ENCODE assay signal across 21 mouse cellular contexts in genomic region chr5:96459605-96460004, GRCm38 (mm10).
DNase-seq lines count a peak whose midpoint lies in the region; ATAC-seq and TF ChIP-seq lines count a peak whose summit lies in the region.
"Had no signal": no experiment of that assay in that cellular context is flagged by ENCODE, and none has a peak within 500 bp of the region (broad histone marks: within the 10 kb centered on the region; RNA-seq: fewer than 3 reads in every experiment).

No protein-coding gene starts in this region.

- 0 out of 2 replicates have a peak, but pooled peaks have one; percentile 43 for ATAC-seq in intestine, embryonic 14.5 days (replicated peaks; ENCODE audit: low FRiP score, low TSS enrichment, low read depth)
- ATAC-seq in intestine, postnatal 0 days, result no peak
- ATAC-seq in intestine, embryonic 16.5 days, result peak; percentile 46; the same call in 1 of the 2 replicates
- peak; percentile 71 for ATAC-seq in liver, embryonic 15.5 days (ENCODE audit: insufficient read depth)
- ATAC-seq: forebrain, embryonic 13.5 days; hindbrain, embryonic 16.5 days; midbrain, embryonic 16.5 days had no signal

- TF ChIP-seq CTCF in intestine, postnatal 0 days (IDR thresholded peaks at IDR 0.05; ENCODE audit: low read depth), result no peak

- H3K4me3 ChIP-seq in intestine, embryonic 14.5 days (ENCODE audit: low read depth, low read length), result no peak overlapping the region
- H3K4me3 ChIP-seq in intestine, postnatal 0 days (ENCODE audit: low read depth, low read length), result no peak overlapping the region
- no peak overlapping the region for H3K4me3 ChIP-seq in intestine, embryonic 16.5 days (ENCODE audit: low read length)
- no peak overlapping the region for H3K4me3 ChIP-seq in liver, embryonic 15.5 days (replicated peaks)
- H3K4me3 ChIP-seq: forebrain, embryonic 13.5 days; heart, embryonic 10.5 days; heart, embryonic 15.5 days had no signal

- peaks cover 5% of the 10 kb centered on the region for H3K4me1 ChIP-seq in intestine, embryonic 14.5 days (replicated peaks; ENCODE audit: control insufficient read depth, insufficient read depth, low read length)
- H3K4me1 ChIP-seq in intestine, postnatal 0 days (replicated peaks; ENCODE audit: control insufficient read depth, insufficient read depth, low read length), result no peaks in the 10 kb centered on the region
- peaks cover 7% of the 10 kb centered on the region for H3K4me1 ChIP-seq in intestine, embryonic 16.5 days (ENCODE audit: control insufficient read depth, insufficient read depth, low read length)
- 0 out of 2 replicates have a peak, but pooled peaks cover 5% of the 10 kb centered on the region for H3K4me1 ChIP-seq in liver, embryonic 15.5 days (replicated peaks)
- H3K4me1 ChIP-seq: forebrain, embryonic 13.5 days had no signal

- H3K27me3 ChIP-seq in intestine, embryonic 14.5 days (replicated peaks; ENCODE audit: control insufficient read depth, insufficient read depth, low read length), result no peaks in the 10 kb centered on the region
- H3K27me3 ChIP-seq in intestine, postnatal 0 days (replicated peaks; ENCODE audit: control insufficient read depth, insufficient read depth, low read length), result no peaks in the 10 kb centered on the region
- no peaks in the 10 kb centered on the region for H3K27me3 ChIP-seq in intestine, embryonic 16.5 days (replicated peaks; ENCODE audit: control insufficient read depth, insufficient read depth, low read length)
- H3K27me3 ChIP-seq in liver, embryonic 15.5 days, result no peaks in the 10 kb centered on the region
- H3K27me3 ChIP-seq: forebrain, embryonic 13.5 days; heart, embryonic 15.5 days had no signal

- no peak overlapping the region for H3K27ac ChIP-seq in intestine, embryonic 14.5 days (ENCODE audit: low read depth)
- H3K27ac ChIP-seq in intestine, postnatal 0 days (ENCODE audit: low read depth, low read length), result no peak overlapping the region
- no peak overlapping the region for H3K27ac ChIP-seq in intestine, embryonic 16.5 days (ENCODE audit: low read length)
- H3K27ac ChIP-seq in liver, embryonic 15.5 days (replicated peaks), result no peak overlapping the region
- H3K27ac ChIP-seq: forebrain, embryonic 13.5 days; heart, embryonic 10.5 days; heart, embryonic 15.5 days had no signal

- H3K36me3 ChIP-seq in intestine, embryonic 14.5 days (ENCODE audit: control insufficient read depth, insufficient read depth, low read length), result no peaks in the 10 kb centered on the region
- H3K36me3 ChIP-seq in intestine, postnatal 0 days (ENCODE audit: control insufficient read depth, insufficient read depth), result no peaks in the 10 kb centered on the region
- H3K36me3 ChIP-seq in intestine, embryonic 16.5 days (ENCODE audit: control insufficient read depth, insufficient read depth, low read length), result no peaks in the 10 kb centered on the region
- no peaks in the 10 kb centered on the region for H3K36me3 ChIP-seq in liver, embryonic 15.5 days (replicated peaks)
- H3K36me3 ChIP-seq: heart, embryonic 10.5 days; heart, embryonic 15.5 days had no signal

- DNase-seq in intestine, embryonic 14.5 days (ENCODE audit: low spot score), result no peak
- peak; percentile 4 for DNase-seq in MEL-GATA-1-ER (ENCODE audit: extremely low read depth, low read depth)
- no peak for DNase-seq in cerebellum, adult 11 months
- DNase-seq in spleen, postnatal 4 days (ENCODE audit: low spot score in 2 of 2), result no peak
- DNase-seq: adrenal gland, postnatal 14 days; cerebellum, adult 2 months; cerebellum, postnatal 14 days; gastrocnemius, postnatal 10 days; kidney, adult 11 months; lung, postnatal 36 days; spleen, adult 18-20 months; thymus, postnatal 14 days had no signal

- no peak overlapping the region for H3K9ac ChIP-seq in intestine, embryonic 14.5 days (ENCODE audit: low read length)
- no peak overlapping the region for H3K9ac ChIP-seq in intestine, postnatal 0 days (ENCODE audit: low read depth, low read length)
- H3K9ac ChIP-seq in intestine, embryonic 16.5 days (ENCODE audit: low read depth, low read length), result no peak overlapping the region
- no peak overlapping the region for H3K9ac ChIP-seq in liver, embryonic 15.5 days
- H3K9ac ChIP-seq: forebrain, embryonic 13.5 days; heart, embryonic 15.5 days had no signal

- 58% methylated on average over 4 of the region's 4 CpGs for WGBS in intestine, embryonic 14.5 days
- WGBS in intestine, postnatal 0 days, result 39% methylated on average over 4 of the region's 4 CpGs
- WGBS in intestine, embryonic 16.5 days, result 51% methylated on average over 4 of the region's 4 CpGs
- 50% methylated on average over 4 of the region's 4 CpGs for WGBS in liver, embryonic 15.5 days (ENCODE audit: insufficient replicate concordance)

- no peaks in the 10 kb centered on the region for H3K9me3 ChIP-seq in intestine, embryonic 14.5 days (ENCODE audit: control insufficient read depth, low read length)
- H3K9me3 ChIP-seq in intestine, postnatal 0 days (ENCODE audit: control insufficient read depth), result no peaks in the 10 kb centered on the region
- H3K9me3 ChIP-seq in intestine, embryonic 16.5 days (ENCODE audit: control insufficient read depth, low read length), result no peaks in the 10 kb centered on the region
- H3K9me3 ChIP-seq in liver, embryonic 15.5 days (replicated peaks), result no peaks in the 10 kb centered on the region
- H3K9me3 ChIP-seq: forebrain, embryonic 13.5 days; heart, embryonic 10.5 days; heart, embryonic 15.5 days had no signal

- H3K4me2 ChIP-seq in intestine, embryonic 14.5 days (ENCODE audit: low read length), result no peak overlapping the region
- H3K4me2 ChIP-seq in intestine, postnatal 0 days (replicated peaks; ENCODE audit: low read depth), result no peak overlapping the region
- H3K4me2 ChIP-seq in intestine, embryonic 16.5 days (ENCODE audit: low read depth, low read length), result no peak overlapping the region
- H3K4me2 ChIP-seq in liver, embryonic 15.5 days, result no peak overlapping the region
- H3K4me2 ChIP-seq: forebrain, embryonic 13.5 days; heart, embryonic 15.5 days; midbrain, embryonic 11.5 days had no signal
